In the genomic region with DNA sequence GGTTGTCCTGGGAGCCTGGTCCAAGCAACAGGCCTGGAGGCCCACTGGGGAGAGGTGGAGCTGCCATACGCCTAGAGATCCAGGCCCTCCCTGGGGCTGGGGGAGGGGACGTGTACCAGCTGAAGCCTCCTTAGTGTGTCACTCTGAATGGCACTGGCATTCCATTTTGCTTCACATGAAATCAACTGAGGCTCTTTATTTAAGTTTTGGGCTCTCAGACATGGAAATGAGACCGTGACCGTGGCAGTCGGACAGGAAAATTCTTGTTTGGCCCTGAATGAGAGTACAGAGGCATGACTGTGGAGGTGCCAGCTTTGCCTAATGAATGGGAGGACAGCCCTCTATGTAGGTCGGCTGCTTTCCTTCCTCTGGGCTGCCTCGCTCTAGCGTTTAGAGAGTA, we compare ENCODE assay signal across 11 mouse cellular contexts. TPM values are rescaled to one million over a fixed set of nuclear protein-coding genes. Genes with fewer than 3 reads are reported as not detected.
DNase-seq lines count a peak whose midpoint lies in the region; ATAC-seq and TF ChIP-seq lines count a peak whose summit lies in the region.
"Had no signal": no experiment of that assay in that cellular context is flagged by ENCODE, and none has a peak within 500 bp of the region (broad histone marks: within the 10 kb centered on the region; RNA-seq: fewer than 3 reads in every experiment).

No protein-coding gene starts in this region.

- ATAC-seq in forebrain, postnatal 0 days, result peak; percentile 85
- ATAC-seq in lung, postnatal 0 days, result no peak
- ATAC-seq: intestine, embryonic 15.5 days had no signal

- H3K4me3 ChIP-seq in forebrain, postnatal 0 days (ENCODE audit: low read depth, low read length), result no peak overlapping the region
- no peak overlapping the region for H3K4me3 ChIP-seq in lung, postnatal 0 days (ENCODE audit: low read depth, low read length)
- H3K4me3 ChIP-seq: intestine, embryonic 15.5 days; liver, embryonic 13.5 days had no signal

- no peaks in the 10 kb centered on the region for H3K27me3 ChIP-seq in forebrain, postnatal 0 days (ENCODE audit: insufficient read depth, low read length)
- H3K27me3 ChIP-seq in lung, postnatal 0 days (replicated peaks; ENCODE audit: insufficient read depth, low read length), result no peaks in the 10 kb centered on the region
- H3K27me3 ChIP-seq: intestine, embryonic 15.5 days; liver, embryonic 13.5 days; Patski had no signal

- peak overlapping the region; percentile 75 for H3K27ac ChIP-seq in forebrain, postnatal 0 days (ENCODE audit: low read depth, low read length)
- H3K27ac ChIP-seq in lung, postnatal 0 days (ENCODE audit: low read length), result no peak overlapping the region
- H3K27ac ChIP-seq: intestine, embryonic 15.5 days; liver, embryonic 13.5 days had no signal

- no peak overlapping the region for H3K9ac ChIP-seq in forebrain, postnatal 0 days
- no peak overlapping the region for H3K9ac ChIP-seq in lung, postnatal 0 days (replicated peaks; ENCODE audit: low read depth)
- H3K9ac ChIP-seq: intestine, embryonic 15.5 days; liver, embryonic 13.5 days had no signal

- no peak for TF ChIP-seq EP300 in lung, postnatal 0 days (IDR thresholded peaks at IDR 0.05)

- H3K9me3 ChIP-seq in forebrain, postnatal 0 days (ENCODE audit: low read length), result no peaks in the 10 kb centered on the region
- no peaks in the 10 kb centered on the region for H3K9me3 ChIP-seq in lung, postnatal 0 days (ENCODE audit: low read length)
- H3K9me3 ChIP-seq: intestine, embryonic 15.5 days; liver, embryonic 13.5 days had no signal

- H3K4me1 ChIP-seq in forebrain, postnatal 0 days (ENCODE audit: insufficient read depth), result no peaks in the 10 kb centered on the region
- H3K4me1 ChIP-seq in lung, postnatal 0 days (ENCODE audit: insufficient read depth, low read depth, low read length), result no peaks in the 10 kb centered on the region; the same call in 1 of the 2 replicates
- H3K4me1 ChIP-seq: intestine, embryonic 15.5 days had no signal

- DNase-seq in retina, postnatal 1 day, result peak; percentile 85
- no peak for DNase-seq in retina, embryonic 14.5 days (ENCODE audit: low spot score)
- DNase-seq in forebrain, postnatal 0 days, result peak; percentile 72
- peak; percentile 67 to 80 for DNase-seq in layer of hippocampus, postnatal 14 days (ENCODE audit: low spot score in 2 of 2)
- DNase-seq in right cerebral cortex, postnatal 4 days, result peak; percentile 64
- DNase-seq in lung, postnatal 0 days (ENCODE audit: low spot score), result no peak
- no peak for DNase-seq in urinary bladder, postnatal 25 days (ENCODE audit: low spot score)
- DNase-seq: cerebellum, adult 11 months; liver, embryonic 13.5 days had no signal

- no peak for TF ChIP-seq CTCF in forebrain, postnatal 0 days (IDR thresholded peaks at IDR 0.05; ENCODE audit: low read depth)
- TF ChIP-seq CTCF in lung, postnatal 0 days (IDR thresholded peaks at IDR 0.05), result no peak

- WGBS in forebrain, postnatal 0 days, result 27% methylated on average over 8 of the region's 8 CpGs
- 61% methylated on average over 8 of the region's 8 CpGs for WGBS in lung, postnatal 0 days

- H3K4me2 ChIP-seq in forebrain, postnatal 0 days (ENCODE audit: low read depth), result no peak overlapping the region
- no peak overlapping the region for H3K4me2 ChIP-seq in lung, postnatal 0 days (replicated peaks; ENCODE audit: low read depth, low read length)
- H3K4me2 ChIP-seq: intestine, embryonic 15.5 days; liver, embryonic 13.5 days had no signal

- peaks cover 60% of the 10 kb centered on the region for H3K36me3 ChIP-seq in forebrain, postnatal 0 days (ENCODE audit: insufficient read depth)
- peaks cover 15% of the 10 kb centered on the region for H3K36me3 ChIP-seq in lung, postnatal 0 days (ENCODE audit: insufficient read depth, low read length)

RNA-seq across cellular contexts. Expression of a gene that starts 24.6 kb away (rescaled TPM):
- total RNA-seq in forebrain, postnatal 0 days (2014; rRNA removed), result 46.2 and 54.9 TPM in 2 replicates
- polyA plus RNA-seq in forebrain, postnatal 0 days (2015; fragmentation: Nextera tagmentation; extraction: Ambion mirVana), result 41.0 and 52.3 TPM in 2 replicates
- 10 to 100 TPM; 16.8 to 19.0 TPM for total RNA-seq in layer of hippocampus, postnatal 14 days (2021)
- polyA plus RNA-seq in lung, postnatal 0 days (2015; fragmentation: Nextera tagmentation; extraction: Ambion mirVana), result 0.21 and 0.33 TPM in 2 replicates
- polyA plus RNA-seq: Patski had no signal

RNA-seq across cellular contexts. Expression of a gene that starts 29.5 kb away (rescaled TPM):
- total RNA-seq in forebrain, postnatal 0 days (2014; rRNA removed), result 1.9 and 2.1 TPM in 2 replicates
- polyA plus RNA-seq in forebrain, postnatal 0 days (2015; fragmentation: Nextera tagmentation; extraction: Ambion mirVana), result 1.2 and 1.4 TPM in 2 replicates
- 1 to 10 TPM in 1 of 2 experiments, under 1 TPM in 1; 0.71 to 1.6 TPM for total RNA-seq in layer of hippocampus, postnatal 14 days (2021)
- polyA plus RNA-seq in lung, postnatal 0 days (2015; fragmentation: Nextera tagmentation; extraction: Ambion mirVana), result 0.50 and 0.82 TPM in 2 replicates

Comparison
In these comparisons a context has a peak if more than half of its experiments do, and no peak if none do; other contexts are left out.
1. DNase-seq: peak in retina, postnatal 1 day (single experiment), forebrain, postnatal 0 days (single experiment), layer of hippocampus, postnatal 14 days (2 of 2) and right cerebral cortex, postnatal 4 days (single experiment); none in retina, embryonic 14.5 days (single experiment), lung, postnatal 0 days (single experiment) and urinary bladder, postnatal 25 days (single experiment).